Mouse (Mus musculus) heart, postnatal 36 days (tissue): ENCODE measurements around the gene Krcc1. TPM values are rescaled to one million over a fixed set of nuclear protein-coding genes. Genes with fewer than 3 reads are reported as not detected.
"Not testable (repeated sequence)": the region's sequence is repeated elsewhere in the genome, so short reads cannot be mapped to it uniquely, and the experiment has no call there.

Source experiments
- DNase-seq, 2 experiments: peaks; one replicate each; pipeline ENCODE4 v3.0.0; 2021 to 2022
- intact Hi-C: fragments of 180-260 bp; cut with DNase I; formaldehyde crosslinking; loops from one replicate; pipeline ENCODE4 v1.15.1; 2025
- microRNA-seq, 2 experiments: library from miRNA; unstranded; fragments of <30 nt; microRNA quantifications; one replicate each; pipeline ENCODE4 v1.2.0; 2021; ENCODE audit warnings: borderline number of aligned reads in 2 of 2
- total RNA-seq, 2 experiments: library from RNA; stranded (reverse); gene quantifications; 2 replicates each; pipeline ENCODE4 v1.2.3; 2021

The Krcc1 gene
- total RNA-seq, 2 experiments from 2014 or later: 51.9 to 56.0 TPM

DNA sequence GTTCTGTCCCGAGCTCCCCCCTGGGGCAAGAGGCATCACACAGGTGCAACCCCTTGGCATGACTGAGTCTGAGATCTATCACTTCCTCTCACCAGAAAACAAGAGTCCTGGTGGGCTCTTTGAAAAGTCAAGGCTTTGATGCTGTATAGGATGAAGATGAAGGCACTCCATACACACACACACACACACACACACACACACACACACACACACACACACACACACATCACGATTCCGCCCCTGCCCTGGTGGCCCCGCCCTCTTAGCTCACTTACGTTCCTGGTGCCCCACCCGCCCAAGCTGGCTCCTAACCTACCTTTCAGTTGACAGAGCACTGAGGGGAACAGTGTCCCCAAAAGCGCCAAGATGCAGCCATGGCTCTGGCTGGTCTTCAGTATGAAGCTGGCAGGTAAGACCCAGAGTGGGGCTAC lies 51.0 kb downstream of the Krcc1 start, which contains the start of gene Cd8b1:
Cd8b1 (plus strand) TSS at position 298 of the 431 bp plus-strand sequence.
- intact Hi-C loops: no loop called here
- no peak for DNase-seq

DNA sequence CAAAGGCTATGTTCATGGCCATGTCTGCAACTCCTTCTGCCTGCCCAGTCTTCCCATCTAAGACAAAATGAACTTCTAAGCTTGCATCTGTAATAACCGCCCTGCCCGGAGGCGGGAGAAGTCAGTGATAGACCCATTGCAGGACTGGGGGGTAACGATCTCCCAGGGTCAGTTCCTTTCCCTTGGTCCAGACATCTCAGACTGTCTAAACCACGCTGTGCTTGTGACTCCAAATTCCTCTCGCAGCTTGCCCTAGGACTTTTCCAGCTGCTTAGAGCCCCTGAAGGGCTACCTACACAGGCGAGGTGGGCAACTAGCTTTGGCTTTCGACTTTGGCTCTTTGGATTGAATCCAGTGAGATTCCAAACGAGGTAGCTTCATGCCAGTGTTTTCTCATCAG lies 53.3 kb downstream of the Krcc1 start:
- intact Hi-C loops: no loop called here
- DNase-seq: no peak

DNA sequence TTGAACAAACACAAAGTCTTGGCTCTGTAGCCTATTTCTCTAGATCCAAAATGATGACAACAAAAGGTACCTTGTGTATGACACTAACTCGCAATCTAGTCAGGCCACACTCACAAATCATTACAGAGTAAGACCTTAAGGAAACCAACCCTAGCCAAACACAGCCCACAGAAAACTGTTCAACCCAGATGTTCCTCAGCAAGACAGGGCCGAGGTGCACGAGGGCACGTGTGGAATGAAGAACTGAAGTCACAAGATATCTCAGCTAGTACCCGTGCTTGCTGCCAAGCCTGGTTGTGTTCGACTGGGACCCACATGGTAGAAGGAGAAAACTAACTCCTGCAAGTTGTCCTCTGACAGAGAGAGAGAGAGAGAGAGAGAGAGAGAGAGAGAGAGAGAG lies 58.4 kb downstream of the Krcc1 start:
- intact Hi-C loops: no loop called here
- no peak for DNase-seq

DNA sequence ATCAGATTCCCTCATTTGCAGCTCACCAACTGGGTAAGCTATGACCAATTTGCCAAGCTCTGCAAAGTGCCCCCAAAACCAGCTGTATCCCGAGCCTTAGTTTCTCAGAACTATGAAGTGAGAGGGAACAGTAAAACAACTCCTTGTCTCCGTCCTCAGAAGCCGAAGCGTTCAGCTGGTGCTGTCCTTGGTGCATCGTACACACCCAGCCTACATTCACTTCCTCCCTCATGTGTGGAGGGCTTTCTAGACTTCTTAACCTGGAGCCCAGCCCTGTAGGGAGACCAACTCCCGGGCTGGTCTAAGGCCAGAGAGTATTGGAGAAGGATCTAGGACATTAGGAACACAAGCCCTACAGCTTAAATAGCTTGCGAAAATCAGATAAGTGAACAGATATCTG lies 59.0 kb downstream of the Krcc1 start:
- intact Hi-C loops: no loop called here
- no peak for DNase-seq

DNA sequence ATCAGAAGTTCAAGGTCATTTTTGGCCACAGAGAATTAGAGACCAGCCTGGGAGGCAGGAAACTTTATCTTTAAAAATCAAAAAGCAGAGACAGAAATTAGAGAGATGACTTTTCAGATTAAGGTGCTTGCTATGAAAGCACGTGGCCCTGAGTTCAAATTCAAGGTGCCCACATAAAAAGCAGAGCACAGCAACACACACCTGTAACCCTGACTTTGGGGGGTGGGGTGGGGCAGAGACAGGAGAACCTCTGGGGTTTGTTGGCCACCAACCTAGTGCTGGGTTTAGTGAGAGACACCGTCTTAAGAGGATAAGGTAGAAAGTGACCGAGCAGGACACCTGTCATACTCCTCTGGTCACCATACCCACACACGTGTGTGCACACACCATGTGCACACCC lies 60.0 kb downstream of the Krcc1 start:
- intact Hi-C loops, DNase-seq: not testable (repeated sequence)

DNA sequence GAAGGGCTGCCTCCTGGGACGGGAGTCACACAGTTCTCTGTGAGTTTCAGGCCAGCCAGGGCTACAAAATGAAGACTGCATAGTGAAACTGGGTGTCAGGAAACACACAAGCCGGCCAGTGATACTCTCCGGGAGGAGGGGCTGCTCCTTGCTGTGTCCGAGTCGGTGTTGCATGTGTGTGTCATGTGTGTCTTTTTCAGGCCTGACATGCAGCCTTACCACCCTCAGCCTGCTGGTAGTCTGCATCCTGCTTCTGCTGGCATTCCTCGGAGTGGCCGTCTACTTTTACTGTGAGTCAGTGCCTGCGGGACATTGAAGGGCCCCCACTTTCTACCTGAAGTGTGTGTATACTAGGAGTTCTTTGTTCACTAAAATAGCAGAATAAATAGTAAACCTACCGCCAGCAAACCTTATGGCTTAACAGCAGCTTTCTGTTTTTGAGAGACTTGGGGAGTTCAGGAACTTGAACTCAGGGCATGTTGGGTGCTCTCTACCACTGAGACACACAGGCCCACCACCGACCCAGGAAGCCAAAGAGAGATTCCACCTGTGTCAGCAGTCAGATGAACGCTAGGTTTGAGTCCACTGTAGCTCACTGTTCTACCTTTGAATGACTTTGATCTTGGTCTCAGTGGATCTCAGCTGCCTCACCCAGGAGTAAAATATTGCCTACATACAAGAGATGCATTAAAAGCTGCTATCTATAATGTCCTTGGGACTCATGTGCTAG lies 60.9 kb downstream of the Krcc1 start:
- intact Hi-C loops: no loop called here

DNA sequence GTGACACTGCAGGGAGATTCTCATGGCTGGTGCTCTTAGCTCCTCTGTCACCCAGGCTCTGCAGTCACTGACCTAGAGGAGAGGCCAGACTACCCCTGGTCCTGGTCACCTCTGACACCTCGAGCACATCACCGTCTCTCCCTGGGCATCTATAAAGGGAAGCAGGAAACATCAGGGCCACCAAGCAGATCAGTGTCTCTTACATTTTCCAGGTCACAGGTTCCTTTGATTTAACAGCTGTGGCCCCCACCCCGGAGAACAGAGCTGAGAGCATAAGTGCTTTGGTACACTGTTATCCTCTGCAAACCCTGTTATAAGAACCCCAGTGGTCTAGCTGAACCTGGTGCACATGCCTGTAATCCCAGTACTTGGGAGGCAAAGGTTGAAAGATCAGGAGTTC lies 61.6 kb downstream of the Krcc1 start:
- intact Hi-C loops: no loop called here
- no peak for DNase-seq

More for the DNA sequence above, 60.9 kb downstream of the Krcc1 start:
- no peak for DNase-seq

DNA sequence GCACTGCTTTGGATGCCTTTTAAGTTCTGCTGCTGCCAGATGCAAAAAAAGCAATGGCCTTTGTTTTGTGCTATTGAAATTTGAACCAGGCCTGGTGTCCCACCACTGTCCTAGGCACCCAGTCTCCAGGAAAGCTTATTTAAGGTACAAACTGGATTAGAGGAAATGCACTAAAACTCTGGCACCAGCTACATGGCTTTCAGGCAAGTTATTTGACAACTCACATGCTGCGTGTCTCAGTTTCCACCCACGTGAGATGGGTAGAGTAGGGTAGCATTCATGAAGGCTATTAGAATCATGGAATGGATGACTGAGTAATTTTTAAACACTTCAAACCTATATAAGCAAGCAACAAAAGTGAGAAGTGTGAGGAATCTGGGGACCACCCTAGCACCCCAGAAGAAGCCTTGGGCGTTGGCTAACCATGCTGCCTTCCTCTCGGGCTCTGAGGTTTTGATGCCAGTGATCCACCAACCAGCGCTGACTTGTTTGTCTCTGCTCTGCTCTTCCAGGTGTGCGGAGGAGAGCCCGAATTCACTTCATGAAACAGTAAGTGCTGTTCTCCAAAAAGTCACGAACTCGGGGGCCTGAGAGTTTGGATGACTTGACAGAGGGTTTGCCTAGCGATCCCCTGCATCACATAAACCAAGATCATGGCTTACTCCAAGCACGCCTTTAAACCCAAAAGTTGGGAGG lies 62.2 kb downstream of the Krcc1 start:
- intact Hi-C loops: no loop called here
- no peak for DNase-seq

Small RNAs within 50 kb of the gene (microRNA-seq; reads per million reads assigned to microRNA genes)
- gene Mir8112: 38.3 to 47.7 reads per million in 2 experiments

Other genes starting within 250 kb of the Krcc1 start
- 1 to 10 TPM; 4.5 to 5.4 TPM for gene Thnsl2, start 127.2 kb upstream of the Krcc1 start, total RNA-seq
- gene Fabp1, start 71.8 kb upstream of the Krcc1 start, total RNA-seq: not detected
- 100 to 1,000 TPM; 351 to 373 TPM for gene Smyd1, start 50.6 kb downstream of the Krcc1 start, total RNA-seq
- under 1 TPM in 1 of 2 experiments, not detected in 1; 0.25 TPM for gene Cd8b1, start 51.1 kb downstream of the Krcc1 start, total RNA-seq
- under 1 TPM; 0.11 to 0.22 TPM for gene Cd8a, start 101.8 kb downstream of the Krcc1 start, total RNA-seq
- 10 to 100 TPM; 74.7 to 79.6 TPM for gene Rmnd5a, start 169.0 kb downstream of the Krcc1 start, total RNA-seq
- 10 to 100 TPM; 26.1 to 27.0 TPM for gene Rnf103, start 222.2 kb downstream of the Krcc1 start, total RNA-seq